ENCODE assay signal across 12 mouse cellular contexts in genomic region chr13:14034073-14034348, GRCm38 (mm10). TPM values are rescaled to one million over a fixed set of nuclear protein-coding genes. Genes with fewer than 3 reads are reported as not detected.
DNase-seq lines count a peak whose midpoint lies in the region; ATAC-seq and TF ChIP-seq lines count a peak whose summit lies in the region.
"Had no signal": no experiment of that assay in that cellular context is flagged by ENCODE, and none has a peak within 500 bp of the region (broad histone marks: within the 10 kb centered on the region; RNA-seq: fewer than 3 reads in every experiment).

No protein-coding gene starts in this region.

- ATAC-seq in liver, embryonic 14.5 days (ENCODE audit: insufficient read depth), result peak; percentile 82
- ATAC-seq: forebrain, embryonic 14.5 days; midbrain, embryonic 16.5 days had no signal

- H3K4me1 ChIP-seq in E14TG2a.4 (replicated peaks; ENCODE audit: low read depth, low read length), result peaks cover 54% of the 10 kb centered on the region
- peaks cover 44 to 49% of the 10 kb centered on the region in 2 experiments for H3K4me1 ChIP-seq in liver, embryonic 14.5 days (replicated peaks; ENCODE audit: control insufficient read depth in 2 of 2, insufficient read depth in 2 of 2, low read length in 1 of 2)
- peaks cover 9% of the 10 kb centered on the region for H3K4me1 ChIP-seq in hindbrain, embryonic 10.5 days (replicated peaks)

- H3K27me3 ChIP-seq in E14TG2a.4 (ENCODE audit: insufficient read depth, low read length), result no peaks in the 10 kb centered on the region
- H3K27me3 ChIP-seq in liver, embryonic 14.5 days (ENCODE audit: control insufficient read depth, insufficient read depth, low read length), result no peaks in the 10 kb centered on the region
- no peaks in the 10 kb centered on the region for H3K27me3 ChIP-seq in hindbrain, embryonic 10.5 days (ENCODE audit: insufficient read depth, poor library complexity, severe bottlenecking)

- H3K27ac ChIP-seq in liver, embryonic 14.5 days, result peak overlapping the region; percentile 98
- H3K27ac ChIP-seq in hindbrain, embryonic 10.5 days, result no peak overlapping the region

- no peak for TF ChIP-seq CTCF in E14TG2a.4 (conservative IDR thresholded peaks at IDR 0.05; ENCODE audit: low read length)
- TF ChIP-seq CTCF in liver, embryonic 14.5 days (IDR thresholded peaks at IDR 0.05; ENCODE audit: low read depth), result no peak

- TF ChIP-seq EP300 in liver, embryonic 14.5 days (IDR thresholded peaks at IDR 0.05; ENCODE audit: low read depth), result peak; percentile 82

- no peaks in the 10 kb centered on the region for H3K9me3 ChIP-seq in E14TG2a.4 (ENCODE audit: low read length)
- no peaks in the 10 kb centered on the region for H3K9me3 ChIP-seq in liver, embryonic 14.5 days (ENCODE audit: control insufficient read depth, low read length)
- H3K9me3 ChIP-seq in hindbrain, embryonic 10.5 days, result no peaks in the 10 kb centered on the region

- 0 out of 2 replicates have a peak overlapping the region, but pooled peaks have one; percentile 3 for H3K4me3 ChIP-seq in E14TG2a.4 (replicated peaks; ENCODE audit: low read length)
- peak overlapping the region in 1 of 2 experiments; percentile 10; a peak in 1 of 4 replicates for H3K4me3 ChIP-seq in liver, embryonic 14.5 days (ENCODE audit: insufficient read depth in 1 of 2, low read depth in 2 of 2, low read length in 2 of 2)
- H3K4me3 ChIP-seq in hindbrain, embryonic 10.5 days, result no peak overlapping the region

- peak; percentile 5 to 39 for DNase-seq in heart, adult 9 months (ENCODE audit: low spot score in 2 of 2)
- no peak for DNase-seq in heart, postnatal 36 days
- DNase-seq in c-Kit-positive CD71-positive TER-119-positive erythroid progenitor cells, embryonic 14.5 days (ENCODE audit: low spot score), result peak; percentile 89
- DNase-seq in liver, embryonic 14.5 days (ENCODE audit: low read depth in 3 of 3, low spot score in 3 of 3), result peak; percentile 84 to 86 (median 85)
- no peak for DNase-seq in cerebellum, postnatal 10 days
- no peak for DNase-seq in kidney, postnatal 14 days
- DNase-seq in hindbrain, embryonic 10.5 days (ENCODE audit: low spot score), result no peak
- DNase-seq: cerebellum, adult 8-10 months; right cerebral cortex, adult 18-20 months had no signal

- peak overlapping the region; percentile 66 for H3K9ac ChIP-seq in liver, embryonic 14.5 days (replicated peaks)

- peak overlapping the region; percentile 62 for H3K4me2 ChIP-seq in liver, embryonic 14.5 days (ENCODE audit: low read depth)

- intact Hi-C loops in heart, postnatal 36 days (cut with DNase I), result no loop called here

- peaks cover 23% of the 10 kb centered on the region for H3K36me3 ChIP-seq in E14TG2a.4 (ENCODE audit: insufficient read depth, low read length)
- H3K36me3 ChIP-seq in liver, embryonic 14.5 days (replicated peaks; ENCODE audit: control insufficient read depth, insufficient read depth, low read depth), result peaks cover under 1% of the 10 kb centered on the region
- peaks cover 10% of the 10 kb centered on the region for H3K36me3 ChIP-seq in hindbrain, embryonic 10.5 days

RNA-seq across cellular contexts. Expression of gene Tbce, which starts 5.4 kb away (rescaled TPM):
- 10 to 100 TPM; 19.1 to 23.5 TPM for total RNA-seq in heart, postnatal 36 days (2021)
- 24.0 and 34.6 TPM in 2 replicates for polyA plus RNA-seq in liver, embryonic 14.5 days (2012; rRNA removed)
- 27.5 and 28.3 TPM in 2 replicates for polyA plus RNA-seq in liver, embryonic 14.5 days (2014; fragmentation: Nextera tagmentation; extraction: Ambion mirVana)
- polyA plus RNA-seq in hindbrain, embryonic 10.5 days (2016; fragmentation: Nextera tagmentation; extraction: Ambion mirVana), result 49.3 and 60.3 TPM in 2 replicates

RNA-seq across cellular contexts. Expression of gene Arid4b, which starts 29.0 kb away (rescaled TPM):
- 10 to 100 TPM; 22.0 to 23.5 TPM for total RNA-seq in heart, postnatal 36 days (2021)
- polyA plus RNA-seq in liver, embryonic 14.5 days (2012; rRNA removed), result 3.4 and 5.2 TPM in 2 replicates
- polyA plus RNA-seq in liver, embryonic 14.5 days (2014; fragmentation: Nextera tagmentation; extraction: Ambion mirVana), result 11.7 and 12.8 TPM in 2 replicates
- 55.0 and 66.6 TPM in 2 replicates for polyA plus RNA-seq in hindbrain, embryonic 10.5 days (2016; fragmentation: Nextera tagmentation; extraction: Ambion mirVana)

RNA-seq across cellular contexts. Expression of gene Ggps1, which starts 29.3 kb away (rescaled TPM):
- total RNA-seq in heart, postnatal 36 days (2021), result 10 to 100 TPM; 20.4 to 26.1 TPM
- 4.4 and 5.9 TPM in 2 replicates for polyA plus RNA-seq in liver, embryonic 14.5 days (2012; rRNA removed)
- 10.9 and 12.3 TPM in 2 replicates for polyA plus RNA-seq in liver, embryonic 14.5 days (2014; fragmentation: Nextera tagmentation; extraction: Ambion mirVana)
- polyA plus RNA-seq in hindbrain, embryonic 10.5 days (2016; fragmentation: Nextera tagmentation; extraction: Ambion mirVana), result 57.2 and 65.2 TPM in 2 replicates

Comparison
In these comparisons a context has a peak if more than half of its experiments do, and no peak if none do; other contexts are left out.
1. DNase-seq: peak in heart, adult 9 months (2 of 2), c-Kit-positive CD71-positive TER-119-positive erythroid progenitor cells, embryonic 14.5 days (single experiment) and liver, embryonic 14.5 days (3 of 3); none in heart, postnatal 36 days (0 of 2), cerebellum, postnatal 10 days (0 of 2), kidney, postnatal 14 days (single experiment) and hindbrain, embryonic 10.5 days (single experiment).